Mouse (Mus musculus) hindbrain, embryonic 14.5 days (tissue): ENCODE measurements around the gene Nrg4. TPM values are rescaled to one million over a fixed set of nuclear protein-coding genes. Genes with fewer than 3 reads are reported as not detected.

ENCODE experiments used
- ATAC-seq: fragments of 200-750 bp; cut with Nextera tagmentation; 2 replicates; pipeline ENCODE4 v1.8.0; 2017; ENCODE audit warnings: moderate number of reproducible peaks, mild to moderate bottlenecking, moderate TSS enrichment, moderate library complexity; ENCODE audit not compliant: low FRiP score
- DNase-seq: peaks from one replicate; pipeline ENCODE4 v3.0.0-alpha.2; 2015; ENCODE audit warnings: low spot score
- H3K27ac ChIP-seq: fragments of 300-500 bp; sonication (generic); 2 replicates; pipeline ENCODE4 v1.5.1; 2014; ENCODE audit warnings: mild to moderate bottlenecking, moderate library complexity
- H3K27me3 ChIP-seq: fragments of 300-500 bp; sonication (generic); 2 replicates; pipeline ENCODE4 v1.6.1; 2014; ENCODE audit warnings: mild to moderate bottlenecking, low read length, mixed read lengths; ENCODE audit not compliant: control insufficient read depth, insufficient read depth
- H3K36me3 ChIP-seq: fragments of 300-500 bp; sonication (generic); replicated peaks from 2 replicates; pipeline ENCODE4 v1.6.1; 2014; ENCODE audit not compliant: control insufficient read depth, insufficient read depth
- H3K4me1 ChIP-seq: fragments of 300-500 bp; sonication (generic); replicated peaks from 2 replicates; pipeline ENCODE4 v1.6.1; 2014; ENCODE audit warnings: antibody characterized with exemption, low read length, mixed read lengths; ENCODE audit not compliant: control insufficient read depth, insufficient read depth
- H3K4me2 ChIP-seq: fragments of 300-500 bp; sonication (generic); replicated peaks from 2 replicates; pipeline ENCODE4 v1.6.1; 2014; ENCODE audit warnings: mild to moderate bottlenecking, moderate library complexity
- H3K4me3 ChIP-seq: fragments of 300-500 bp; sonication (generic); replicated peaks from 2 replicates; pipeline ENCODE4 v1.5.1; 2014; ENCODE audit warnings: mild to moderate bottlenecking, low read length
- H3K9ac ChIP-seq: fragments of 300-500 bp; sonication (generic); 2 replicates; pipeline ENCODE4 v1.6.1; 2014
- H3K9me3 ChIP-seq: fragments of 300-500 bp; sonication (generic); 2 replicates; pipeline ENCODE4 v1.6.1; 2016; ENCODE audit warnings: low read length; ENCODE audit not compliant: control insufficient read depth
- WGBS: fragments of 180-500 bp; shearing (Covaris S2); extraction: QIAGEN DNeasy Blood & Tissue Kit; methylation state at CpG from one replicate; pipeline ENCODE4 v1.1.7; 2014; 5-methylcytosine and 5-hydroxymethylcytosine counted together
- polyA plus RNA-seq: library from polyadenylated mRNA; unstranded; fragments of >200 nt; fragmentation: Nextera tagmentation; extraction: Ambion mirVana; gene quantifications from 2 replicates; pipeline ENCODE4 v1.2.1, GENCODE M21; 2014

The Nrg4 gene
- polyA plus RNA-seq, 1 experiment from 2014 or later, result 1.7 TPM

DNA sequence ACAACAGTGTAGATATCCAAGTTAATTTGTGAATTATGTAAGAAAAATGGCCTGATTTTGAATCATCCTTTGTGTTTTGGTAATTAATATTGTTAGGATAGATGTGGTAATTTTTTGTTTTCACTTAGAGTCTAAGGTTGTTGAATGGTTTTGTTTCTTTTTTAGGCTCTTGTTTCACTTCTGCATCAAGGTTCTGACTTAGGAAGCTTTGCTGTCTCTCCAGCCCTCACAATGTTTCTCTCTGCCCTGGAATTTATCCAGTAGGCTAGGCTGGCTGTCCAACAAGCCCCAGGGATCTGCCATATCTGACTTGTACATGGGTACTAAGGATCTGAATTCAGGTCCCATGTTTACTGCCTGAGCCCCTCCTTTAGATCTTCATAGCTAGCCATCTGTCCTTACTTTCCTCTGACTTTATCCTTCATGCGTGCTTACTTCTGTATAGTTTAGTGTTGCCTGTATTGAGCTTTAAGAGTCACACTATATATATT is 154.4 kb downstream of the Nrg4 start:
- ATAC-seq (no peak), DNase-seq (no peak)
- Histone ChIP-seq H3K9ac (no peak overlapping the region), H3K4me2 (no peak overlapping the region), H3K27me3 (no peaks in the 10 kb centered on the region), H3K27ac (no peak overlapping the region), H3K4me1 (no peaks in the 10 kb centered on the region), H3K9me3 (no peaks in the 10 kb centered on the region), H3K36me3 (0 out of 2 replicates have a peak, but pooled peaks cover 10% of the 10 kb centered on the region), H3K4me3 (no peak overlapping the region)
- WGBS, result 100% methylated on average over 1 of the region's 1 CpGs

DNA sequence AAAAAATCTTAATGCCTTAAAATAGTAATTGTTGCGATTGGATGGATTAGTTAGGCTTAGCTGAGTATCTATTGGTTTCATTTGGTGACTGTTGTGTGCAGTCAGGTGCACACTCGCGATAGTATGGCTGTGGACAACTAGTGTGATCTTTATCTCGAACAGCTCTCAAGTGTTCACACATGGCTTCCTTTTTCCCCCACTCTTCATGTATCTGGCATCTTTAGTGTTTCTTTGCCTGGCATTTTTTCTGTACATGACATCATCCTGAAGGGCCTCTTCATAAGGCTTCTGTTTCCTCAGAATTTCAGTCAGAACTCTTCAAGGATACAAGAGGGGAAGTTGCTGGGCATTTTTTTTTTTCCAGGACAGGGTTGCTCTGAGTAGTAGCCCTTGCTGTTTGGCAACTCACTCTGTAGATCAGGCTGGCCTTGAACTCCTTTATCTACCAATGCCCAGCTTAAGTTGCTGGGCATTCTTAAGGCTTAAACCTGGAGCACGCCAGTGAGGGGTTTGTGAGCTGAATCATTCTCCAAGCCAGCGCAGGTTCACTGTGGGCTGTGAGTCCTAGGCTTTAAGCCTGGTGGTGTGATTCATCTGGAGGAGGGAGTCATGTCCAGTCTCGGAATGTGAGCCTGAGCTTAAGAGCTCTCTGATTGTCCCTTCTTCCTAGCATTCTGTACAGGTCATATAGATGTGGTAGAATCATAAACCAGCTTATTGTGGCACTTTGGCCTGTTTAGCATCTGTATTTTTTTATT is 155.8 kb downstream of the Nrg4 start:
- no peak for DNase-seq
- Histone ChIP-seq H3K9ac (no peak overlapping the region), H3K9me3 (no peaks in the 10 kb centered on the region), H3K27ac (no peak overlapping the region), H3K27me3 (no peaks in the 10 kb centered on the region), H3K4me3 (no peak overlapping the region), H3K36me3 (0 out of 2 replicates have a peak, but pooled peaks cover 10% of the 10 kb centered on the region), H3K4me2 (no peak overlapping the region), H3K4me1 (no peaks in the 10 kb centered on the region)
- WGBS, result 91% methylated on average over 7 of the region's 7 CpGs
- no peak for ATAC-seq

Other genes starting within 250 kb of the Nrg4 start
- gene Ube2q2, start 178.0 kb downstream of the Nrg4 start, polyA plus RNA-seq, result 49.8 and 52.2 TPM in 2 replicates
- gene Fbxo22, start 117.9 kb downstream of the Nrg4 start, polyA plus RNA-seq, result 79.1 and 85.8 TPM in 2 replicates
- gene Tmem266, start 69 bp upstream of the Nrg4 start, polyA plus RNA-seq, result 2.2 and 2.9 TPM in 2 replicates
- 94.5 and 99.0 TPM in 2 replicates for gene Etfa, start 185.4 kb upstream of the Nrg4 start, polyA plus RNA-seq
- gene Isl2, start 211.8 kb upstream of the Nrg4 start, polyA plus RNA-seq, result 1.9 and 3.0 TPM in 2 replicates